Mouse (Mus musculus): ENCODE measurements around the gene Fbxo2.
"Not testable (repeated sequence)": the region's sequence is repeated elsewhere in the genome, so short reads cannot be mapped to it uniquely, and the experiment has no call there.

The Fbxo2 gene

DNA sequence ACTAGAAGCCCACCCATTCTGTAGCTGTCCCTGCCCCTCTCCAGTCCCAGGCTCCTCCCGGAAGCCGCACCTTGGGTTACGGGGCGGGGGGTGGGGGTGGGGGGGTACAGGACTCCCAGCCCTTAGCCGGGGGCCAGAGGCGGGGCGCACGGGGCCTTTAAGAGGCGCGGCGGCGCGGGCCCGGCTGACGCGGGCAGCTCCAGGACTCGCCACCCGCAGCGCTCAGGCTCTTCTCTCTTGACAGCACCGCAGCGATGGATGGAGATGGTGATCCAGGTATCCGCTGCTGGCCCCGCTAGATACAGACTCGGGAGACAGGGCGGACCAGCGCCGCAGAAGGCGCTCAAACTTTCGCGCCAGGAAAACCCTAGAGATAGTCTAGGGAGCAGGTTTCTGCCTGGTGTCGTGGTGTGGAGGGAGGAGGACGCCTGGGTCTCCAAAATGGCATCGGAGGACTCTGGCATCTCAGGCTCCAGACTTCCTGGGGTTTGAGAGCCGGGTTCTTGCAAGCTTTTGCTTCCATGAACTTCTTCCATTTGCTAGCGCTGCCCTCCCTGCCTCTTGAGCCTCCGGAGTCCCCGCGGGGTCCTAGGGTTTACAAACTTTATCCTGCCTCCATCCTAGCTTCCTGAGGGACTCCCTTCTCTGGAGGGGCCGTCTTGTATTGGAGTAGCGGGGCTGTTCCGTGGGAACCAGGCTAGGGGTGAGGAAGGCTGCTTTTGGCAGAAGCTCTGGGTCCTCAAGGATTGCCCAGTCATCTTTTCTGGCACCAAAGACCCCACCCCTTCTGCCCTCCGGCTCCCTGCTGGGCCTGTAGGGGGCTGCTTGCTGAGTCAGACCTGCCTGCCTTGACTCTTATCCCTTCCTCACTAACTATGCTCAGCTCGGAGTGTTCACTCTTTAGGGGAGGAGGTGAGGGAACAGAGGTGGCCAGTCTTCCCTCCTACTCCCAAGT is at the start of gene Fbxo2, which contains the start of gene Fbxo44:
Gene Fbxo2 (plus strand): TSS at position 186 of the 955 bp plus-strand sequence.
Gene Fbxo44 (minus strand): TSS at position 47 of the 955 bp plus-strand sequence.
- DNase-seq (ENCODE audit: low read depth): no peak

DNA sequence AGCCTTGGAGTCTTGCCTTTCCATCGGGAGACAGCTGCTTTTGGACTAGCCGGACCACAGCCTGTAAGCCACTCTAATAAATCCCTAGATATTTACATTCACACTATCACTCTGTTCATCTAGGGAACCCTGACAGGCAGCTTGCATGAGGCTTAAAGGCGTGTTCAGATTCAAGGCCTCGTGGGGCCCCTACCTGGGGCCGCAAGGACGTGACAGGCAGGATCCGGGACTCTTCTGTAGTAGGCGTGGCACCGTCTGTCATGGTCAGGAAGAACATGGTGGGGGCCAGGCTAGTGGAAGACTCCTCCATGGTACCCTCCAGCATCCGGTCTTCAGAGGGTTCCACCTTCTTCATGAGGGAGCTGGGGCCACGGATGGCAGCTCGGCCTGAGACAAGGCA is 47.9 kb upstream of the Fbxo2 start:
- DNase-seq (ENCODE audit: low read depth): no peak

DNA sequence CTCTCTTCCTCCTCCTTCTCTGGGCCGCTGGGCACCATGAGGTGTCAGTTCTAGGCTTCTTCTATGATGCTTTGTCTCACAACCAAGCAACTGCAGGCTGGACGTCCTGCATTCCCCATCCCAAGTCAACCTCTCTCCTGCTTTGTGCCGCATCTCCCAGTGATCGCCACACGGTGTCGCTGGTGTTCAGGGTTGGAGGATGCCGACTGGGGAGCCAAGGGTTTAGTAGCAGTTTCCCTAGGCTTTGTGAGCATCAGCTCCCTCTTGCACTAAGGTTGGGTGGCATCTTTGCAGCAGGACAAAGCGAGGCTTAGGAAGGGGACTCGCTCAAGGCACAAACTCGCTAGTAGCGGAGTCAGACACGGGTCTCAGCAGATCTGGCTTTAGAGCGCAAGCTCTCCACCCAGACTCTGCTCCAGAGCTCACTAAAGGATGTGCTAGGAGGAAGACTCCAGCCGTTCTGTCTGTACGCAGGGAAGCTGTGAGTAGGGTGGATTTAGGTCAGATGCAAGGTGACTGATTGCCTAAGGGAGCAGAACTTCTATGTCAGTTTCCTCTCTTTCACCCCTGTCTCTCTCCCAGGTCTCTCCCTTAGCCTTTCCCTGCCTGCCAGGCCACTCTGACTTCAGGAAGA is 45.5 kb upstream of the Fbxo2 start:
- DNase-seq (ENCODE audit: low read depth): peak; percentile 88

DNA sequence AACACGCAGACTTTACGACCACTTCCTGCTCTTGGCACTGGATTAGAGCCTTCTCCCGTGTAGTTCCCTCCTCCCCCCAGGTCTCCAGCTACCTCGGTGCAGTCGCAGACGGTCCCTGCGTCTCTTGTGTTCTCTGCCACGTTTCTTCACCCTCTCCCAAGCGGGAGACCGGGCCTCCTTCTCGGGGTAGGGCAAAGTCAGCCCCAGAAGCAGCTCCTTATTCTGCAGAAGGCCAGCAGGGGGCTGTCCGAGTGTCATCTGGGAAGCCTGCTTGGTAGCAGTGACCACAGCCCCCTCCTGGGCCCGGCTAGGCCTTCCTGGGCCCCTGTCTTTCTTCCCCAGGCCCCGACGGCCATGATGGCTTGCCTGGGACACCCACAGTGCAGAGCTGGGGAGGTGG is 45.0 kb upstream of the Fbxo2 start:
- peak; percentile 49 for DNase-seq (ENCODE audit: low read depth)

DNA sequence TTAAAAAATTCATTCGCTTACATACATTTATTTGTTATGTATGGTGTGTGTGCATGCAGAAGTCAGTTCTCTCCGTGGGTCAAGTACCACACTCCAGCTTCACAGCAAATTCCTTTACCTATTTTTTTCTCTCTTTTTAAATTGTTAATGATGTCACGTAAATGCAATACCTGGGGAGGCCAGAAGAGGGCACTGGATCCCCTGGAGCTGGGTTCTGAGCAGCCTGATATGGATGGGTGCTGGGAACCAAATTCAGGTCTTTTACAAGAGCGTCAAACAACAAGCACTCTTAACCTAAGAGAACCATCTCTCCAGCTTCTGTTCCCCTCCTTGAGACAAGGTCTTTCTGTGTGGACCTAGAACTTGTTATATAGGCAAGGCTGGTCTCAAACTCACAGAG is 43.8 kb upstream of the Fbxo2 start:
- peak; percentile 43 for DNase-seq (ENCODE audit: low read depth)

DNA sequence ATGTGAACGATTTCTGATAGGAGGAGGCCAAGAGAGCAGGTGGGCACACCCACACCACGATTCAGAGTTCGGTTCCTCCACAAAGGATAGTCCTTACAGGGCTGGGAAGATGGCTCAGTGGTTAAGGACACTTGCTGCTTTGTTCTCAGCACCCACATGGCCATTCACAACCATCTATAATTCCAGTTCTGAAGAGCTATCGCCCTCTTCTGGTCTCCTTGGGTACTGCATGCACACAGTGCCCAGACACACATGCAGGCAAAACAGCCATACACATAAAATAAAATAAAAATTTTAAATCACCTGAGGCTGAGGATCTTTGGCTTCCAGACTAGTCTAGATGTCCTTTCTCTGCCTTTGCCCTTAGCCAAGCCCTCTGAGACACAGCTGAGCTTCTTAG is 43.0 kb upstream of the Fbxo2 start:
- DNase-seq (ENCODE audit: low read depth): peak; percentile 44

DNA sequence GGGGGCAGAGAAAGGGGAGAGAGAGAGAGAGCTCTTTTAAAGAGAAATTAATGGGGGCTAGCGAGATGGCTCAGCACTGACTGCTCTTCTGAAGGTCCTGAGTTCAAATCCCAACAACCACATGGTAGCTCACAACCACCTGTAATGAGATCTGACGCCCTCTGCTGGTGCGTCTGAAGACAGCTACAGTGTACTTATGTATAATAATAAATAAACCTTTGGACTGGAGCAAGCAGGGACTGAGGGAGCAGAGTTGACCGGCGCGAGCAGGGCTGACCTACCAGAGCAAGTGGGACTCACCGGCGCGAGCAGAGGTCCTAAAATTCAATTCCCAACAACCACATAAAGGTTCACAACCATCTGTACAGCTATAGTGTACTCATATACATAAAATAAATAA is 40.8 kb upstream of the Fbxo2 start:
- DNase-seq (ENCODE audit: low read depth): not testable (repeated sequence)

DNA sequence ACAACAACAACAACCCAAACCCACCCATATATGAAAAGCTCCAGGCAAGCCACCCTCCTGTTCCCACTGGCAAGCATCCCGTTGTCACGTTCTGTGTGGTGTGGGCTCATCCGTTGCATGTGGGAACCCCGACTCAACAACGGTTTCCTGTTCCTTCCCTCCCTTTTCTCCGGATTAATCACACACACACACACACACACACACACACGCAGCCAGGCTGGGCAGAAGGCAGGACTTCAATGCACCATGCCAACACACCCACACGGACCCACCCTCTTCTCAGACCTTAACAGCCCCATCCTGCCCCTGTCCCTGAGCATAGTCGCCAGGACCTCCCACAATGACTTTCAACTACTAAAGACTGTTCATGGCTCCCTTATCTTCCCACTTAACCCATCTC is 39.9 kb upstream of the Fbxo2 start:
- DNase-seq (ENCODE audit: low read depth): no peak

DNA sequence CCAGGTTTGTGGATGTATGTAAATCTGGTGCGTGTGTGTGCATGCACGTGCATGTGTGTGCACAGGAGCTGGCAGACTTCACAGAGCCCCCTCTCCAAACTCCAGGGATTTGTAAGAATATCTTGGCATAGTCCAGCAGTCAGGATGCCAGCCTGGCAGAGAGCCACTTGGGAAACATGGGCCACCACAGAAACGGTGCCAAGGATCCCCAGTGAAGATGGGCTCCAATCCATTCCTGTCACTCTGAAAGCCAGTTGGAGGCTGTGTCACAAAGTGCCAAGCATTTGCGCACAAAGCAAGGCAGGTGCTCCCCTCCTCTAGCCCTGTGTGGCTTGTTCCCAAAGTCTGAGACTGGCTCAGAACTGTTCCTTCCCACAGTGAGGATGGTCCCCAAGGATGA is 39.1 kb upstream of the Fbxo2 start:
- no peak for DNase-seq (ENCODE audit: low read depth)

DNA sequence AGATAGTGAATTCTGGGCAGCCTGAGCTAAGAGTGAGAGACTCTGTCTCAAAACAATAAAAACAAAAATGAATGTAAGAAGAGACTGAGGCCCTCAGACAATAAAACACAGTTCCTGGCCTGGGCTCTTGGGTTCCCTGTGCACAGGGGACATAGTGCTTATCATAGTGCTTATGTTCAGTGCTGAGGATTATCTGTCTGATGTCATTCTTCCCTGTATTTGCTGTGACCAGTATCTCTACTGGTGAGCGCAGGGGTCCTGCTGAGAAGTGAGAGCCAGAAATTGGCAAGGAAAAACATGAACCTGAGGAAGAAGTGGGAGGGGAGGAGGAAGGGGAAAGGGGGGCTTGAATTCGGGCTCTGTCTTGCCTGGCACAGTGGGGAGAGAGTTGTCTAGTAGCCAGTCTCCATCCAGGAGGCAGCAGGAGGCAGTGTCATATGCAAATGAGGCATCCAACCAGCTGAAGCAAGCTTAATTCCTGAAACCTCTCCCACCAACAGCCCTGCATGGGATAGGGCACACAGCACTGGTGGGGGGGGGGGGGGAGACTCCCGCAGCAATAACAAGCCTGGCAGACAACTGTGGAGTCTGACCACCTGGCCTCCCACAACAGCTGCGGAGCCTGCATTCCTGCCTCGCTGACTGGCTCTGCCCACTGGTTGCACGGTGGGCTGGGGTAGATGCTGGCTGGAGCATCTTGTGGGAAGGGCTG is 38.3 kb upstream of the Fbxo2 start:
- no peak for DNase-seq (ENCODE audit: low read depth)

DNA sequence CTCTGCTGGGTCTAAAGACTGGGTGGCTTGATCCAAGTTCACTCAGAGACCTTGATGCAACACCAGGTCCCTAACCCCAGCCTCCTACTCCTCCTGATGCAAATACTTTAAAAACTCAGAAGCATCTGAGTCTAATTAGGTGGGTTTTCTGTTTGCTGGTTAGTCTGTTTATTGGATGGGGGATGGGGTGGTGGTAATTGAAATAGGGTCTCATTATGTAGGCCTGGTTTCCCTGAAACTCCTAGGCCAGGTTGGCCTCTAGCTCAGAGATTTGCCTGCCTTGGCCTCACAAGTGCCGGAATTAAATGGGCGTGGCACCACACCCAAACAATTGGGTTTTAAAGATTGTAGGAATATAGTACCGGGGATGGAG is 37.7 kb upstream of the Fbxo2 start:
- DNase-seq (ENCODE audit: low read depth): no peak

DNA sequence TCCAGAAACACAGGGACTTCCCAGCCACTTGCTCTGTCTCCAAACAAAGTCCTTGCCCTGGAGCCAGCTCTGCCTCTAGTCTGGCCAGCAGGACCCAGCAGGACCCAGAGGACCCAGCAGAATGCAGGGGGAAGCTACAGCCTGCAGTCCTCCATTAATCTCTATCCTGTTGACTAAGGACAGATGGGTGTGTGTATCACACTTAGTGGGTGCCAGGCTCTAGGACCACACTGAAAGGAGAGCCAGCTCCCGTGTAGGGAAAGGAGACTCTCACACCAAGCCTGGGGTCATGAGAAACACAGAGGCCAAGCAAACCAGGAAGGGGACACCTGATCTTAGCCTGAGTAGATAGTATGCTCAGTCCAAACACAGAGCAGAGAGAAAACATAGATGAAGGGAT is 32.2 kb upstream of the Fbxo2 start:
- DNase-seq (ENCODE audit: low read depth): no peak

DNA sequence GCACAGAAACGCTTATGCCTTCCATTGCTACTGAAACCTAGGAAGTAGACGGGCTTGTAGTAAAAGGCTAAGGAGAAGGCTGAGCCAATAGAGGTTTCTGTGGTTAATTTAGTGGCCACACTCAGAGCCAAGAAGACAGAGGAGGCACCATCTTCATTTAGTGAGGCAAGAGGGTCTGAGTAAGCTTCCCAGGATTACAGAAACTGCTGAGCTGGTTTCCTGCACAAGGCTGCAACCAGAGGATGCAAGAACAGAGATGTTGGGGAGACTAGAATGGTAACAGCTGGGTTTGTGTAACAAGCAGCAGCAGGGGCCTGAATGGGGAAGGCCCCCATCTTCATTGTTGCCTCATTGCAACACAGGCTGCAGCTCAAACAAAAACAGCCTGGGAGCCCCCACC is 31.7 kb upstream of the Fbxo2 start:
- no peak for DNase-seq (ENCODE audit: low read depth)

DNA sequence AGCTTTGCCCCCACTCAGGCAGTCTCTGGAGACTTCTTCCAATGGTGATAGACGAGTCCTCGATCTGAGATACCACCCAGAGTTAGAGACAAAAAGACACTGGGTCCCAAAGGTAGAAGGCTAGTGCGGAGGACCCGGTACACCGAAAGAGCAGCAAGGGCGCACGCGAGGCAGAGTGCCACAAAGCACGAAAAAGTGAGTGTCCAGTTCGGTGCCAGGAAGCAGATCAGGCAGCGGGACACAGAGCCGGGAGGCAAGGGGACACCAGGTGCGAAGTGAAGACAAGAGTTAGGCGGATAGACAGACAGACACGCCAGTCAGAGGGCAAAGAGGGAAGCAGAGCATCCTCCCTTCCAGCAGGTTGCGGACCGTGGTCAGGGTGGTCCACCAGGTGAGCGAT is 30.3 kb upstream of the Fbxo2 start, which contains the start of gene Mad2l2:
Gene Mad2l2 (plus strand): TSS at position 252 of the 400 bp plus-strand sequence.
- no peak for DNase-seq (ENCODE audit: low read depth)

DNA sequence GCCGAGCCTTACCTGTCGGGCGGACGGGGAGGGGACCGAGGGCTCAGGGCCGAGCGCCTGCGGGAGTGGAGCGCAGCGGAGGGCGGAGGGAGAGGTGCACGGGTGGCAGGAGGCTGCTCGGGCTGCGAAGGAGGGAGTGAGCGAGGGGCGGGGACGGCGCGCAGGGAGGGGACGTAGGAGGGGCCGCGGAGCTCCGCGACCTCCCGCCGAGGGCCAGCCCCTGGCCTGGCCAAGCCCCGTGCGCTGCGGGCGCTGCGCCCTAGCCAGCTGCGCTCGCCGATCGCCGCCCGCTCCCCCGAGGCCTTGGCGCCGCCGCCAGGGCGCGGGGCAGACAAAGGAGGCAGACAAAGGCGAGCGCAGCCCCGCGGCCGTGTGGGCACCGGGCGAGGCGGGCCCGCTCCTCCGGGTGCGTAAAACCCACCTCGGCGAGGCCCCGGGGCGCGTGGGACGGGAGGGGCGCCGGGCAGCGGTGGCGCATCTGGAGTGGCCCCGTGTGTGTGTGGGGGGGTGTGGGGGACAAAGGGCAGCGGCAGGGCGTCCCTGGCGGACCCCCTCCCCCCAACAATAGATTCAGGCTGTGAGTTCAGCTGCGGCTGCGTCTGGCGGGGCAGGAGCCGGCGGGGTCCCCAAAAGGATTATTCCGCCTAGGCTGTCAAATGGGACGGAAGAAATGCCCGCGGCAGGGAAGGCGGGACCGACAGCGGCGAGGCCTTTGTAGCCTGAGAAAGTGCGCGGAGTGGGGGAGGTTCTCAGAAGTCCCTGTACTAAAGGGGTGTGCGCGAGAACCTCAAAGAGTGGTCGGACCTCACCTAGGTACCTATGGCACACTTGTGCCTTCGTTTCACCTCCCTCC is 29.6 kb upstream of the Fbxo2 start, which contains the start of gene Draxin:
Gene Draxin (minus strand): TSS at position 138 of the 853 bp plus-strand sequence.
- no peak for DNase-seq (ENCODE audit: low read depth)

DNA sequence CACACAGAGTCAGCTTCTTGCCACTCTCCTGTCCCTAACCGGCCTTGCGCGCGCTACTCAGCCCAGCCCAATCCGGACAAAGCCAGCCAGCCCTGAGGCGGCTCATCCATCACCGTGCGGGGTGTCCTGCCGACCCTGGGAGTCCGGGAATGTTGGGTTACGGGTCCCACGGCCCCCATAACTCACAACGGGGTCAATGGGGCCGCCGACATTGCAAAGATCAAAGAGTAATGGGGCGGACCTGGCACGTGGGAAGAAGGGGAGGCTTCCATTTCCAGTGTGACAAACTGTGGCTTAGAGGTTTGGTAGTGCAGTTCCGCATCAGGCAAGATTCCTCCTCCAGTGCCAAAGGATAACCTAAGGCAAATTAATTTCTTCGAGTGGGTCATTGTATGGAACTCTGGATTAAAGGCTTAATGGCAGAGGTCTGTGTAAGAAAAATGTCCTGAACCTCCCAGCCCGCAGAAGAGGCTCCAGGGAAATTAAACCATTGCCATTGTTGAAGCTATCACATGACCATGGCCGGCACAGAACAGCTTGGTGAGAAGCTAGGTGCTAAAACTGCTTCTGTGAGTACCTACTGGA is 28.8 kb upstream of the Fbxo2 start:
- DNase-seq (ENCODE audit: low read depth): no peak

DNA sequence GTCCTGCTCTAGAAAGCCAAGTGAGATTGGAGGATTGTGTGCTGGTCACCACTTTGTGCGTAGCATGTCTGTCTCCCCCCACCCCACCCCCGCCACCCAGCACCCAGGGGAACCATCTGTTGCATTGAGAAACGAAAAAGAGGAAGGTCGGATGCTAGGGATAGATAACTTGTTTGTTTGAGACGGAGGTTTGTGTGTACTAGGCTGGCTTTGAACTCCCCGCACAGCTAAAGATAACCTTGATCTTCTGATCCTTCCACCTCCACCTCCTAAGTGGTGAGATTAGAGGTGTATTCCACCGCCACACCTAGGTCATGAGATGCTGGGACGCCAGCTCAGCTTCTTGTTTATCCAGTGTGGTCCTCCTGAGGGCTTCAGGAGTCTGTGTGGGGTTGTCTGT is 25.4 kb upstream of the Fbxo2 start:
- DNase-seq (ENCODE audit: low read depth): no peak

DNA sequence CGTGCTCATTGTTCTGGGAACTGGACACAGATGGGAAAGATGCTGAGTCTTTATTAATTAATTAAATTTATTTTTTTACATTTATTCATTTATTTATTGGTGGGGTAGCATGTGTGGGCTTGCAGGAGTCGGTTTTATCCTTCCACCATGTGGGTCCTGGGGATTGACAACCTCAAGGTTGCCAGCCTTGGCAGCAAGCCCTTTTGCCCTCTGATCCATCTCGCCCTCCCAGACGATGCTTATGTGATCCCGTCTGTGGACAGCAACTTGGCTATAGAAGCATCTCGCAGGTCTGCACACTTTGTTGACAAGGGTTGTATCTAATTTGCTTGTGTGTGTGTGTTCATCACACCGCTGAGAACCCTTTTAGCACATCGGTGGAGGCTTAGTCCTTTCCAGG is 22.9 kb upstream of the Fbxo2 start:
- no peak for DNase-seq (ENCODE audit: low read depth)

DNA sequence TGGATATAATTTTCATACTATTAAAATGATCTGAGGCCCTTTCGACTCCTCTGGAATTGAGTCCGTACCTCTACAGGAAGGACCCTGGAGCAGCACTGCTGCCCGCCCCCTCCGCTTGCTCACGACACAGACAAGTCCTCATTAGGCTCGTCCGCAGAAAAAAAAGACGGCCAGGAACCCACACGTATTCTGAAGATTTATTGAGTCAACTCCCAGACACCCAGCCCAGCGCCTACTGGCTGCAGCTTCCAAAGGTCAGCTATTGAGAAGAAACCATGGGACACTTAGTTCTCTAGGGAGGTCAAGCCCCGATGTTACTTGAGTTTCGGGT is 20.7 kb upstream of the Fbxo2 start:
- DNase-seq (ENCODE audit: low read depth): no peak

DNA sequence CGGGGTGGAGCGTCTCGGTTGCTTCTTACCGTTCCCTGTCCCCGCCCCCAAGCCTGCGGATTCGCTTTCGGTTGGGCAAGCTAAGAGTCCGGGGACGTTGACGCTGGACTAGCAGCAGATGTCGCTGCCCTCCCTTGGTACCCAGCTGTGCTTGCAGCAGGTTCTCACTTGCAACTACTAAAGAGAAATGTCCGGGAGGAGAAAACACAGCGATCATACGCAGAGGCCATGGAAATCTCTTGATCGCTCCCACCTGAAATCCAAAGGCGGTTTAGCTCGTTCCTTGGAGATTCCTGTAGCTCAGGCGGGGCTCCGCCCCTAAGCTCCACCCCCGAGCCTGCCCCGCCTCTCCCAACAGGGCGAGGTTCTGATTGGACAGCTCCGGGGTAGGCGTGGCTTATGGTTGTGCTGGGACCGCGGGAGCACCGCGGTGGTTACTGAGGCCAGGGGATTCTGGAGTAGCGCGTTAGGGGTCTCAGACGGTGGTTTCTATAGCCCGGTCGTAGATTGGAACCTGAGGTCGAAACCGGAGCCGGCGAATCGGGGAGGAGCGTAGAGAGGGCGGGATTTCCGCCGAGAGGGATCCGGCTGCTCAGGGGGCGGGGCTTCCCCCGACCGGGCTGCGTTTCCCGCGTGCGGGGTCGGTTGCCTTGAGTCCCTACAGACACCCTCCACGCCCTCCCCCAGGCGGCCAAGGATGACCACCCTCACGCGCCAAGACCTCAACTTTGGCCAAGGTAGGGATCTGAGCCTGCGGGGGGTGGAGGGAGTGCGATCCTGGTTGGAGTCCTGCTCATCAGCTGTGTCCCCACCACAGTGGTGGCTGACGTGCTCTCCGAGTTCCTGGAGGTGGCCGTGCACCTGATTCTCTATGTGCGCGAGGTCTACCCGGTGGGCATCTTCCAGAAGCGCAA is 20.1 kb upstream of the Fbxo2 start:
- DNase-seq (ENCODE audit: low read depth): peak; percentile 96
